Mouse (Mus musculus) liver, embryonic 14.5 days (tissue): ENCODE results near the gene Mob3a.

Source experiments
- CTCF ChIP-seq: IDR thresholded peaks from 2 replicates; pipeline ENCODE4 v1.5.1; 2016; ENCODE audit warnings: antibody characterized with exemption, low read depth, control low read depth
- EP300 ChIP-seq: IDR thresholded peaks from 2 replicates; pipeline ENCODE4 v1.6.1; 2016; ENCODE audit warnings: antibody characterized with exemption, low read depth

DNA sequence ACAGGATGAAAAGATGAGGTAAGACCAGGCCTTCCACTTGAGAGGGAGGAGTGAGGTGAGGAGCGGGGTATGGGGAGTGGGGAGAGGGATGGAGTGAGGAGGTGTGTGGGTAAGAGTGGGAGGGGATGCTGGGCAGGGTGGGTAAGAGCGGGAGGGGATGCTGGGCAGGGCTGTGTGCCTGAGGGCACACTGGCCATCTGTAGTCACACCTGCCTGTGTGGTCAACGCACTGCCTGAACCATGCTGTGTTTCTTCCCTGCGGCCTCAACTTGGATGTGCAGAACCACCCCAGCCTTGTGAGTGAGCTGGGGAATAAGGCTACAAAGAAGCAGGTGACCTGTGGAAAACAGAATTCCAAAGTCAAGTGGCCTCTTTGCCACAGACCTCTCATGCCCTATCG lies 2.6 kb upstream of the Mob3a start:
- no peak for TF ChIP-seq CTCF
- TF ChIP-seq EP300, result no peak
